Mouse (Mus musculus) liver, embryonic 14.5 days (tissue): ENCODE measurements around the gene Heatr5a.

Experiments
- CTCF ChIP-seq: IDR thresholded peaks from 2 replicates; pipeline ENCODE4 v1.5.1; 2016; ENCODE audit warnings: antibody characterized with exemption, low read depth, control low read depth
- EP300 ChIP-seq: IDR thresholded peaks from 2 replicates; pipeline ENCODE4 v1.6.1; 2016; ENCODE audit warnings: antibody characterized with exemption, low read depth

- TF ChIP-seq CTCF: peak; percentile 68
- TF ChIP-seq EP300: no peak
Observed at GRCm38 (mm10) chr12:52001544-52001943, 30.4 kb upstream of the Heatr5a start.
